Mouse (Mus musculus): Measurements from ENCODE around the gene Cgnl1. TPM values are rescaled to one million over a fixed set of nuclear protein-coding genes. Genes with fewer than 3 reads are reported as not detected.

Gene Cgnl1
- total RNA-seq, 2 experiments from 2014 or later = 11.4 to 11.5 TPM

DNA sequence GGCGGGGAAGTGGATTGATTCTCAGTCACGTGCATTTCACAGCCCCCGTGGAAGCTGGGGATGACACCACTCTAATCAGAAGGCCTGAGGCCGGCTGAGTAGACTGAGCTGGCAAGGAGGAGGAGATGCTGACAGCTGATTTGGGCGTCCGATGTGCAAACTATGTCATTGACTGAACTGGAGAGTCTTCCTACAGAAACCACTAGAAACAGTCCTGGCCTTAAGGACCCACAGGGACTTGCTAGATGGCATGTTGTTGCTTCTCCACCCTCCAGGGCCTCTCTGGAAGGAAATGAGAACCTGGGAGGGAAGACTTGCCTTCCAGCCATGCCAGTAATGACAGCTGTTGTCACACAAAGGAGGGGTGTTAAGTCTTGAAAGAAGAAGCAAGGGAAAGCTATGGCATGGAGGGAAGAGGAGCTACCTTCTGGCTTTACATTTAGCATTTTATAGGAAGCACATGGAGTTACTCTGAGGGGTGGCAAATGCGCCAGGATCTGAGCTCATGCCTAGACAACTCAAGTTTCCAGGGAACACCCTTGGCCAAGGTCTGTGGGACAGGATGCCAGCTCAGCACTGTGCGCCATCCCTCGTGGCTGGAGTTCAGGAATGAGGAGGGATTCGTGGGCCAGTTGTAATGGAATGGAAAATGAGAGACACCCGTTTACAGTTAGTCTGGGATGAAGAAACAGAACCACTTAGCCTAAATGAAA is 92.1 kb downstream of the Cgnl1 start:
- DNase-seq (ENCODE audit: extremely low spot score in 1 of 2, low spot score in 2 of 2) = no peak
- no peak overlapping the region for H3K4me3 ChIP-seq
- H3K27ac ChIP-seq = no peak overlapping the region
- TF ChIP-seq CTCF (IDR thresholded peaks at IDR 0.05) = no peak
- intact Hi-C loops (cut with DNase I) = no loop called here

DNA sequence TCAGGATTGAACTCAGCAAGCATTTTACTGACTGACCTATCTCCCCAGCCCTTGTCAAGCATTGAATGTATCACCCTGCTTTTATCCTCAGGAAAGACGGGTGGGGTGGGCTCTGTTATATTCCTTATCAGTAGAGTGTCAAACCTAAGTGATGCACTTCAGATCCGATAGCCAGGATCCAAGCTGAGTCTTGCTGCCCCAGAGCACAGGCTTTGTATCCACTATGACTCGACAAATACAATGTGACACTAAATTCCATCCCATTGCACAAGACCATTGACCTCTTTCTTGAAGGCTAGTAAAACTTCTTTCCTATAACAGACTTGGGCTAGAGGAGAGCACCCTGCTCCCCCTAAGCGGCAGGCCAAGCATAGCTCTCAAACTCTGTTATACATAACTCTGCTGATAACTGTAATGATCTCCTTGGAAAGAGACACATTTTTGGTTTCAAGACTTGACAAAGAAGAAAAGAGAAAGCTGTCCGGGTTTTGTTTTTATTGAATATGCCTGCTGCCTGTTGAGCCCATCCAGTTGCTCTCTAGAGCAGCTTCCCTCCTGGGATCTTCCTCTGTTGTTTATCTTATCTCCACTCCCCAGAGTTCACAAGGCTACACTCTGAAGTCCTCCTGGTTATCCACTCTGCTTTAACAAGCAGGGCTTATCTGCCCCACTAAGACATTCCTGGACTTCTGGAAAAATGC is 94.3 kb downstream of the Cgnl1 start:
- H3K27ac ChIP-seq = no peak overlapping the region
- H3K4me3 ChIP-seq = no peak overlapping the region
- no peak for DNase-seq (ENCODE audit: extremely low spot score in 1 of 2, low spot score in 2 of 2)
- intact Hi-C loops (cut with DNase I) = no loop called here
- no peak for TF ChIP-seq CTCF (IDR thresholded peaks at IDR 0.05)

DNA sequence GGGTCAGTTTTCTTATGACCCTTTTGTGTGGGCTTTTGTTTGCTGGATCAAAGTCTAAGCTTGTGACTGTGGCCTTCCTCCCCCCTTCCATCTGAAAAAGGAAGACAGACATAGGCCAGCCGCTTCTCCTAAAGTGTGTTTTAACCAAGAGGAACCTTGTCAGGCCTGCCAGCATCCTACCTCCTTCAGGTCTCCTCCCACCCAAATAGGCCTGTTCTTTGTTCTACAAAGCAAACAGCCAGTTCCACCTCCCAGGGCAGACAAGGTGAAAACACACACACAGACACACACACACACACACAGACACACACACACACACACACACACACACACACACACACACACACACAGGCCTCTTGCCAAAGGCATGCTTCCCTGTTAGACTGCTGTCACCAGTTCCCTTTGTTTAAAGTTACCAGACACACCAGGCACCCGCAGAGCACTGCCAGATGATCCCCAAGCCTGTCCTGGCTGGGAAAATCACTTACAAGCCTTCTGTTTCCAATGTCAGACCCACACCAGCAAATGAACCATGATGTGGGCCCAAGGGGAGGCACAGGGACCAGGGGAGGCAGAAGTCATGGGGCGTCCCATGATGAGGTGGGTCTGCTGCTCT is 95.5 kb downstream of the Cgnl1 start:
- intact Hi-C loops (cut with DNase I) = no loop called here
- Histone ChIP-seq H3K4me3 (no peak overlapping the region), H3K27ac (no peak overlapping the region)
- TF ChIP-seq CTCF (IDR thresholded peaks at IDR 0.05) = no peak
- DNase-seq (ENCODE audit: extremely low spot score in 1 of 2, low spot score in 2 of 2) = no peak

DNA sequence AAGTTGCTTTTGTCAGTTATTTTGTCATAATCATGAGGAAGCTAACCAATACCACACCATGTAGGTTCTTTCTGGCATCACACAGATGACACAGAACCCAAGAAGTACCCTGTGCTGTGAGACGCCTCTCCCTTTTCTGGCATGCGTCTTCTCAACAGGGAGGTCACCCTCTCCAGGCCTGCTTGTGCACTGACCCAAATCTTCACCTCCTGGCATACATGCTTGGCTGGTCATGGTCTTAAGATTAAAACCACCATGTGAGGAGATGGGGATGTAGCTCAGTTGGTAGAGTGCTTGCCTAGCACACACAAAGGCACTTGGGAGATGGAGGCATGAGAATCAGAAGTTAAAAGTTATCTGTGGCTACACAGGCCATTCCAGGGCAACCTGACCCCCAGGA is 96.2 kb downstream of the Cgnl1 start:
- Histone ChIP-seq H3K4me3 (no peak overlapping the region), H3K27ac (no peak overlapping the region)
- DNase-seq (ENCODE audit: extremely low spot score in 1 of 2, low spot score in 2 of 2) = no peak
- no peak for TF ChIP-seq CTCF (IDR thresholded peaks at IDR 0.05)
- intact Hi-C loops (cut with DNase I) = no loop called here

DNA sequence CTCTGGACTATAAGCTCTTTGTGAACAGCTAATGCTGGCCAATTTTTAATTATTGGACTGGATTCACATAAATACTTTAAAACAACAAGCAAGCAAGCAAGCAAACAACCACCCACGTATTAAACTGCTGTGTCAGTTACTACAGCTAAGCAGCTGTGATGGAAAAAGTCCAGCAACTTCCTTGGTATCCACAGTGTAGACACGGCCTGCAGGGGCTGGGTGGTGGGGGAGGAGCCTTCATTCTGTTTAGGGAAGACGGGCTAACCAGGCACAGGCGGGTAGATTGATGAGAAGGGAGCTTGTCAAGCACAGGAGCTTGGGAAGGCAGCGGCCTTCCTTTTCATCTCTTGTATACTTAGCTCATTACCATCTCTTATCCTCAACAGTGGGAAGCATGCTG is 96.9 kb downstream of the Cgnl1 start:
- no peak overlapping the region for H3K27ac ChIP-seq
- no peak for DNase-seq (ENCODE audit: extremely low spot score in 1 of 2, low spot score in 2 of 2)
- H3K4me3 ChIP-seq = no peak overlapping the region
- TF ChIP-seq CTCF (IDR thresholded peaks at IDR 0.05) = no peak
- intact Hi-C loops (cut with DNase I) = no loop called here

DNA sequence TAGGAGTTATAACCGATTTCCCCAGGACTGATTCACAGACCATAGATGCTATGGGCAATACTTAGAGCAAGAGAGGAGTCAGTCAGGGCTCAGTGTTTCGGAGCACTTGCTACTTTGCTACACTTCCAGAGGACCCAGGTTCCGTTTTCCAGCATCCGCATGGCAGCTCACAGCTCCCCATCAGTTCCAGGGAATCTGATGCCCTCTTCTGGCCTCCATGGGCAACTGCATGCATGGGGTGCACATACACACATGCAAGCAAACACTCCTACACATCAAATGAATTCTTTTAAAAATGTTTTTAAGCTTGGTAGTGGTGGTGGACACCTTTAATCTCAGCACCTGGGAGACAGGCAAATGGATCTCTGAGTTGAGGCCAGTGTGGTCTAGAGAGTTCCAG is 98.9 kb downstream of the Cgnl1 start:
- H3K4me3 ChIP-seq = no peak overlapping the region
- no peak for DNase-seq (ENCODE audit: extremely low spot score in 1 of 2, low spot score in 2 of 2)
- intact Hi-C loops (cut with DNase I) = no loop called here
- no peak overlapping the region for H3K27ac ChIP-seq
- TF ChIP-seq CTCF (IDR thresholded peaks at IDR 0.05) = no peak; the same call in 1 of the 2 replicates

DNA sequence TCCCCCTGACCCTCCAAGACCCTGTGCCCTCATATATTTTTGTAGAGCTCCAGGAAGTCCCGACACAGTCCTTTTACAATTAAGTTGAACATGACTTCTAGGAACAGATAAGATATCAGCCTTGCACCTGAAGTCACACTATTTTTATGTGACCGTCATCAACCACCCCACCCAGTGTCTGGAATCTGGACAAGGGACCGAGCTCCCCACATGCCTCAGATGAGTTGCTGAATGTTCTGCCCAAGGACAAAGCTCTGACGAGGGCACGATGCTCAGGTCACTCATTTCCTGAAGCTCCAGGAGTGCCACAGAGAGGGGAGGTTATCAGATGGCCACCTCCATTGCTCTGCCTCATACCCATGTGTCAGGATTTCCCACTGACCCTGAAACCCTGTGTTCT is 100.7 kb downstream of the Cgnl1 start:
- no peak overlapping the region for H3K27ac ChIP-seq
- no peak for DNase-seq (ENCODE audit: extremely low spot score in 1 of 2, low spot score in 2 of 2)
- no peak for TF ChIP-seq CTCF (IDR thresholded peaks at IDR 0.05)
- intact Hi-C loops (cut with DNase I) = no loop called here
- H3K4me3 ChIP-seq = no peak overlapping the region

DNA sequence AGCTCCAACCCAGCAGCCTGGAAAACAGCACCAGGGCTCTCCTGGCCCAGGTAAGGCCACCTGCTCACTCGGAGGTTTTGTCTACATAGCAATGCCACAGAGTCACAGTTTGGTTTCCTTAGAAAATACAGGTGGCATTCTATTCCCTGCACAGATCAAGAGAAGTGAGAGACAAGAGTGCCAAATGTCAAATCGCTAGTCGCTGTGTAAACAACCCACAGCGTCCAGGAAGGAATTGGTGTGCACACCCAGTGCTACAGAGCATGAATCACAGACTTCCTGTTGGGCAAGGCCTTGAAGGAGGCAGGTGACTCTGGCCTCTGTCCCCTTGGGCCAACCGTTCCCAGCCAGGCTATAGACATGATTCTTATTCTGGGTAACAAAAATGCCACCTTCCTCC is 103.8 kb downstream of the Cgnl1 start:
- peak overlapping the region; percentile 44; the same call in 1 of the 2 replicates for H3K27ac ChIP-seq
- DNase-seq (ENCODE audit: extremely low spot score in 1 of 2, low spot score in 2 of 2) = no peak
- no peak for TF ChIP-seq CTCF (IDR thresholded peaks at IDR 0.05)
- no peak overlapping the region for H3K4me3 ChIP-seq
- intact Hi-C loops (cut with DNase I) = no loop called here

DNA sequence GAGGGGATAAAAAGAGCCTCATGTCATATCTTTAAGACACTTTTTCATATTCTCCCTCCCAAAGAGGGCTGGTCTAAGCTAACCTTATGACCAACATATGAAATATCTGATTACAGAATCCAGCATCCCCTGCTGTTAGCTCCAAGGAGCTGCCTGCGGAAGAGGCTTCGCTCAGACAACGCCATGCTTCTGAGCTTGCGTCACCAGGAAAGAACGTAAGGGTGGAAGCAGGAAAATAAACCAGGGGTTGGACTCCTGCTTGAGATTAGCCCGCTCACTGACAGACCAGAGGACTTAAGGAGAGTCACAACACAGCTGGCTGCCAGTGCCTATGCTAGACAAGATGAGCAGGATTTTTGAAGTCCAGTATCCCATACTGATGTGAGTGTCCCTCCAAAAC is 105.0 kb downstream of the Cgnl1 start:
- Histone ChIP-seq H3K4me3 (no peak overlapping the region), H3K27ac (no peak overlapping the region)
- no peak; the same call in none of the 2 replicates for TF ChIP-seq CTCF (IDR thresholded peaks at IDR 0.05)
- DNase-seq (ENCODE audit: extremely low spot score in 1 of 2, low spot score in 2 of 2) = no peak
- intact Hi-C loops (cut with DNase I) = no loop called here

DNA sequence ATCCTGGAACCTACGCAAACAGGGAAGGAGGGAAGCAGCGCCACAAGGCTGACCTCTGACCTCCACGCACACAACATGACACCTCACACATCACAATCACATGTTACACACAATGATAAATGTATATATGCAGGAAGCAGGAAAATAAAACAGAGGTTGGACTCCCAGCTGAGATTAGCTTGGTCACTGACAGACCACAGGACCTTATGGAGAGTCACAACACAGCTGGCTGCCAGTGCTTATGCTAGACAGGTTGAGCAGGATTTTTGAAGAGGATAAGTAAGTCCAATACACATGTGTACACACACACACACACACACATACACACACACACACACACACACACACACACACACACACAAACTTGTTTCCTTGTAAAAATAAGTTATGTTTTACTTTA is 105.9 kb downstream of the Cgnl1 start:
- H3K27ac ChIP-seq = no peak overlapping the region
- intact Hi-C loops (cut with DNase I) = no loop called here
- TF ChIP-seq CTCF (IDR thresholded peaks at IDR 0.05) = no peak
- no peak overlapping the region for H3K4me3 ChIP-seq
- no peak for DNase-seq (ENCODE audit: extremely low spot score in 1 of 2, low spot score in 2 of 2)

DNA sequence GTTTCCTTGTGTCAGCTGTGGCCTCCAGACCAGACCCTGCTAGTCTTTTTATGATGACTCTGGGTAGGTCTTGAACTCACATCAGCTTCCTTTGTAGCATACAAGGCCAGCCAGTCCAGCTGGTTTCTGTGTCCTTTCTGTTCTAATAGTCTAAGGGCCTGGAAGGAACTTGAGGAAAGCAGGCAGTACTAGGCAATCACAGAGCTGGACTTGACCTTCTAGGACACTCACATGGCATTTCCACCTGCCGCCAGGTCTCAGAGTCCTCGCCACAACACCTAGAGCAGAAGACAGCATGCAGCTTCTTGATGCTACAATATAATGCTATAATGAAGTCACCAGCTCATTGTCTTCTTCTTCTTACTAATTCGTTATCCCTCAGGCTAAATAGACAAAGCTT is 106.5 kb downstream of the Cgnl1 start:
- no peak overlapping the region for H3K4me3 ChIP-seq
- no peak for TF ChIP-seq CTCF (IDR thresholded peaks at IDR 0.05)
- intact Hi-C loops (cut with DNase I) = no loop called here
- DNase-seq (ENCODE audit: extremely low spot score in 1 of 2, low spot score in 2 of 2) = no peak
- no peak overlapping the region for H3K27ac ChIP-seq

DNA sequence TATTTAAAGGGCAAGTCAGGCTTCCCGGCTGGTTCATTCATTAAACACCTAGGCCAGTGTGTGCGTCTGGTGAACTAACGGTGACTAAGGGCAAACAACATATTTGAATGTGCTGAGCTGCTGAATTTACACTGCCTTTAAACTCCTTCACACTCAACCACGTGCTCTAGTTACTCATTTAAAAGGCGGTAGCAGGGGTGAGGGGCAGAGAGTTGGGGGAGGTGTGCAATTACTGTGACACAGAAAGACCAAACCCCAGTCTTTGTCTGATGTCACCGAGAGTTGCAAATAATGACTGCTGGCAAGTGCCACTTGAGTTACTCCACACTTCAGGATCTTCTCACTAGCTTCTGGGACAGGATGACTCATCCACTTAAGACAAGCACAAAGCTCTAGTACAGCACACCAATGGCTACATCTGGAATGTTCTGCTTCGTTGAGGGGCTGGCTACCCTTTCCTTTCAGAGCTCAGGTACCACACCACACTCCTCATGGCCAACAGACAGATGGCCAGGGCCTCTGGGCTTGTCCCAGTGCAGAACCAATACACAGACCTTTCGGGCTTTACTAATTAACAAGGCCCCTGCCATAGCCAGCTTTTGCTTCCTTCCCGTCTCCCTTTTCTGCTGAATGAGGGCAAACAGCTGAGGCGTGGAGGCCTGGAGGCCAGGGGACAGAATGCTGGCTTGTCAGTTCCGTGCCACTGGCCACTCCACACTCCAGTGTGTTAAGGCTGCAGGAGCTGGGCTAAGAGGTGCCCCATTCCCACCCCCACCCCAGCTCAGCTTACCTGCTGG is 107.8 kb downstream of the Cgnl1 start:
- no peak for TF ChIP-seq CTCF (IDR thresholded peaks at IDR 0.05)
- Histone ChIP-seq H3K27ac (no peak overlapping the region), H3K4me3 (no peak overlapping the region)
- intact Hi-C loops (cut with DNase I) = no loop called here
- no peak for DNase-seq (ENCODE audit: extremely low spot score in 1 of 2, low spot score in 2 of 2)

Data from left cerebral cortex, adult 2 months (tissue).